Mouse (Mus musculus) heart, postnatal 4 days (tissue): ENCODE measurements at regions not wholly inside any gene's neighbourhood (a gene's known extent, or its start where the extent isn't known, plus 50 kb on each side); places are given as distances from the start of the nearest gene placed in this dataset.
A peak's percentile ranks its signal among the peaks of the same experiment; 100 is the strongest.
"Not testable (repeated sequence)": the region's sequence is repeated elsewhere in the genome, so short reads cannot be mapped to it uniquely, and the experiment has no call there.

Source experiments
- DNase-seq: peaks from one replicate; pipeline ENCODE4 v3.0.0; 2021

DNA sequence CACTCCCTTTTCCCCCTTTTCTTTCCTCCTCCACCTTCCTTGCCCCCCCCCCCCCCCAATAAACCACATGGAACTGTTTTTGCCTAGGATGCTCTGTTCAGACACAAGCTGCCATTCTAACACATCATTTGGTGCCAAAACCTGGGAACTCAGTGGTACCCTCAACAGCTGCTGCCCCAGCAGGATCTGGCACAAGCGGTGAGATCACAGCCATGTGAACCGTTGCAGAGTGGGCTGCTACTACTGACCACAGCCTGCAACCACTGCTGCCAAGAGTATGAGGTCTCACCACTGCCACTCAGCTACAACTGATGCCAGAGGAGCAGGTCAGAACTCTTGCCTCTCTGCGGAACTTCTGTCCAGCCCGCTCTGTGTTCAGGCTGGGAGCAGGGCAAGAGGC lies 206.2 kb downstream of the Pcsk1 start:
- DNase-seq, result no peak

DNA sequence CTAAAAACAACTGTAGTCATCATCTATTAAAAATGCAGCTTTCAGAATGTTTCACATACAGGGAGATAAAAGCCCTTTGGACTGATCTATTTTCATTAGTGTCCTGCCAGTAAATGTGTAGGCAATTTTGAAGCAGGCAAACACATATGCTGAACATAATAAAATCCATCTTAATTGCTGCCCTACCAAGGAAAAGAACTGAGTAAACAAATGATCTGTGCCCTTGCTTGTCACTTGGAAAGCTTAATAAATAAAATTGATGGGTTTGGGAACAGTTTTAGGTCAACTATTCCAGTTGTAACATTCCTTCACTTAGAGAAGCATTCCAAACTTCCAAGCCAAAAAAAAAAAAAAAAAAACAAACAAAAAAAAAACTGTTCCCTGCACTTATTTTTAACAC lies 230.2 kb downstream of the Pcsk1 start:
- DNase-seq, result no peak

DNA sequence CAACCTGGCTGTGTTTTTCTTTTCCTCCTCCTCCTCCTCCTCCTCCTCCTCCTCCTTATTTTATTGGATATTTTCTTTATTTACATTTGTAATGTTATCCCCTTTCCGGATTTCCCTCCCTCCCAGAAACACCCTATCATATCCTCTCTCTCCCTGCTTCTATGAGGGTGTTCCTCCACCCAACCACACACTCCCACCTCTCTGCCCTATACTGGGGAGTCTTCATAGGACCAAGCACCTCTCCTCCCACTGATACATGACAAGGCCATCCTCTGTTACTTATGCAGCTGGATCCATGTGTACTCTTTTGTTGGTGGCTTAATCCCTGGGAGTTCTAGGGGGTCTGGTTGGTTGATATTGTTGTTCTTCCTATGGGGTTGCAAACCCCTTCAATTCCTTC lies 230.6 kb downstream of the Pcsk1 start:
- no peak for DNase-seq

DNA sequence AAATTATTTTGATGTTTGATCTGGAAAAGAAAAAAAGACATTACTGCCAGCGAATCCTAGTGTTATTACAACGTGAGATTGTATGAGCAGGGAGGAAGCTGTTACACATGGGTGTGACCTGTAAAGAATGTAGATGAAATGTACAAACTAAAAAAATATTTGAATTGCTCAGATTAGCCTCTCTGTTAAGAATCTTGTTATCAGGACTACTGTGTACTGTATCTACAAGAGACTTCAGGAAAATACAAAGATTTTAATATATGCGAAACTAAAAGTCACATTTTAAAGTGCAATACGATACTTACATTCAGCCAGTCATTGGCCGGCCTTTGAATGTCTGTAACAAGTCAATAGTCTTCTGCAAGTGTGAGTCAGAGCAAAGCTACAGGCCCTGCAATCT lies 247.4 kb downstream of the Pcsk1 start:
- no peak for DNase-seq

DNA sequence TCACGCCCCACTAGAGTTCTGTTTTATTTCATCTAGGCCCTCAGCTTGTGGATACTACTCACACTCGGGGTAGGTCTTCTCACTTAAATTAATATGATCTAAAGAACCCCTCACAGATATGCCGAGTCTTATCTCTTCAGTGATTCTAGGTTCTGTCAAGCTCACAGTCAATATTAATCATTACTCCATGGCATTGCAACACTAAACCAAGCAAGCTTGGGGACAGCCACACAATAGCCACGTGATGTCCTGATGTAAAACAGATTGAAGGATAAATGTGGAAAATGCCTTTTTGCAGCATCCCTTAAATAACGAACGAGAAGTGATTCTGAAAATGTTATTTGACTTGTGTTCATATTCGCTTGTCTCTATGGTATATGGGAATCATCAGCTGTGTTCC lies 253.8 kb downstream of the Pcsk1 start:
- no peak for DNase-seq

DNA sequence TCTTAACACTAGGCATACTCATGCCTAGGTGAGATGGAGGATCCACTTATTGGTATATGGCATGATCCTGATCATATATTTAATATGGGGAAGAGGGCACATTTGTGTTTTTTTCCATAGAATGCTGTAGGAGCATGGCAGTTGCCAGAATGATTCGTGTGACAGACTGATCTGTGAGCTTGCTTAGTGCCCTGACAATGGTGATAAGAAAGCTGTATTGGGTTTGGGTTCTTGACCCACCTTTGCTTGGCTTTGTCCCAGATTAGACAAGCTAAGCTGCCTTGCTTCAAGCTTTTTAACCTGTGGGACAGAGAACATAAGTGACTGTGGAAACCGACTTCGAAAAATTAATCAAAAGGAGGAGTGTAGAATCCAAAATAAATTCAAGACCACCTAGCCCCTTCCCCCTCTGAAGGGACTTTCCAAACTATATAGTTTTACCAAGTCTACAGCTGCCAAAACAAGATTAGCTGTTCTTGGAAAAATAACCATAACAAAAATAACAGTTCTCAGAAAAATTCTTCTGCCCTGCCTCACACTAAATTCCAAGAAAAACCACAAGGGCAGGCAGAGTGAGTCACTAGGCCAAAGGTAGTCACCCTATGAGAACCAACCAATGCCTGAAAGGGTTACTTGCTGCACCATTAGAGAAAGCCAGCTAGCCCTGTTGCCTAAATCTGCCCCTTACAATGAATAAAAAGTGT lies 277.2 kb downstream of the Pcsk1 start:
- DNase-seq, result no peak

DNA sequence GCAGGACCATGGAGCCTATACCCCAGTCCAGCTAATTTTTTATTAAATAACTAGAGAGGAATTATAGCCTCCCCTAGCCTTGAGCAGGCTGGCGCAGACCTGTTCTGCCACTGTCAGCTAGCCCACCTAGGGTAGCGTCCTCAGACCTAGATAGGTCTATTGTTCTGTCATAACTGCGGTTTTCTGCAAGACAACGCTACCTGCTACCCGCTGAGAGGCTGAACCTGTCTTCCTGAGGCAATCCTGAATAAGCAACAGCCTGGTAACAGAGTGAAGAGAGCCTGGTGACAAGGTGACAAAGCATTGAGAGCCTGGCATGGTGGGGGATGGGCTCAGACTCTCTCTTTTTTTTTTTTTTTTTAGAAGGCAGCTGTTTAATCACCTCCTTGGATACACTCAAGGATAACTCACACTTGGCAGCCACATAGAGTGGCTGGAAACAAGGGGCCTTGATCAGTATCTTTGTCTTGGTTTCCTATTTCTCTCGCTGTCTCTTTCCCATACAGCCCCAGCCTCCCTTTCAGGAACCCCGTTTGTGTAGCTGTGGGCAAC lies 278.7 kb downstream of the Pcsk1 start:
- no peak for DNase-seq

DNA sequence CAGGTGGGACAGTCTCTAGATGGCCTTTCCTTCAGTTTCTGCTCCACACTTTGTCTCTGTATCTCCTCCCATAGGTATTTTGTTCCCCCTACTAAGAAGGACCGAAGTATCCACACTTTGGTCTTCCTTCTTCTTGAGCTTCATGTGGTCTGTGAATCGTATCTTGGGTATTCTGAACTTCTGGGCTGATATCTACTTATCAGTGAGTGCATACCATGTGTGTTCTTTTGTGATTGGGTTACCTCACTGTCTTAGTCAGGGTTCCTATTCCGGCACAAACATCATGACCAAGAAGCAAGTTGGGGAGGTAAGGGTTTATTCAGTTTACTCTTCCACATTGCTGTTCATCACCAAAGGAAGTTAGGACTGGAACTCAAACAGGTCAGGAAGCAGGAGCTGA lies 287.5 kb downstream of the Pcsk1 start:
- DNase-seq, result not testable (repeated sequence)

DNA sequence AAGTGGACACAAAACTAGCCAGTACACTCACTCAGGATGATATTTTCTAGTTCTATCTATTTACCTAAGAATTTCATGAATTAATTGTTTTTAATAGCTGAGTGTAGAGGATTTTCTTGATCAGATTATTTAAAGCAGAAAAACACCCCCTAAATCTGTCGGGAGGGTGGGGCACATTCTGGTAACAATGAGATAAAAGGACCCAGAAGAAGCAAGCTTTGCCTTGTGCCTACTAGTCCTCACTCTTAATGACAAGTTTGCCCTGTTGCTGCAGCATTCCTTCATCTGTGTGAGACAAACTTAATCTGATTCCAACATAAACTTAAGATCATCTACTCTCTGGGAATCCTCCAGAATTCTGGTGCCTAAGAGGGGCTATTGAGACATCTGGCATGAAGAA lies 288.1 kb downstream of the Pcsk1 start:
- DNase-seq, result no peak

DNA sequence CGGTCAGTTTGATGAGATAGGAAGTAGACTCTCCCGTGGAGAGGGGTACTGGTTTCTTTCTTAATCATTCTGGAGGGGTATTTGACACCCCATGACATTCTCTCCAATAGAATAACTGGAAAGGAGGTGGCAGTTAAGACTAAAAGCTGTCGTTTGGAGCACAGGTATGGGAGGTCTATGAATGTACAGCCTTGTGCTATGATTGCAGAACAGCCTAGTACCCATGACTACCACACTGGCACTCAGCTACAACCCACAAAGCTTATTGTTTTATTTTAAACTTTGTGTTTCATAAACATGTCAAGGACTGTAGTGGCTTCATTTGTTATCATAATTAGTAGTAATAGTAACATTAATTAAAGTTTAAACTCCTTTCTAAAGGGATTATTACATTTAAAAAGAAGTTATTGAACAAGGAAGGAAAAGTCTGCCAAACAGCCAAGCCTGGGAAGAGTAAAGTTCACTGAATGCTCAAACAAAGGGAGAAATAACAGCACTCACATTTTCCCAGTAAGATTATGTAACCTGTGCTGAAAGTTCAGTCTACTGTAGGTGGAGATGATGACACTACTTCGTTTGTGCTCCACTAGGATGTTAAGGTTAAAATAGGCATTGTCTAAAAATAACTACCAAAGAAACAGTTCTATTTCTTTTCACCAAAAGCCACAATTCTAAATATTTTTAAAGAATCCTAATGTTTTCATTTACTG lies 295.2 kb downstream of the Pcsk1 start:
- DNase-seq, result no peak

DNA sequence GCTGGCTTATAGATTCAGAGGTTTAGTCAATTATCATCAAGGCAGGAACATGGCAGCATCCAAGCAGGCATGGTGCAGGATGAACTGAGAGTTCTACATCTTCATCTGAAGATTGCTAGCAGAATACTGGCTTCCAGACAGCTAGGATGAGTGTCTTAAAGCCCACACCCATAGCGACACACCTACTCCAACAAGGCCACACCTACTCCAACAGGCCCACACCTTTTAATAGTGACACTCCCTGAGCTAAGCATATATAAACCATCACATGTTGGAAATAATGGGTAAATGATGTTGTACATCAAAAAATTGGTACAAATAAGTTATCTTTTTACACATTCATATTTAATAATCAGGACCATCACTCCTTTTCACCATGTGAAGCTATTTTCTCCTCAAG lies 299.6 kb downstream of the Pcsk1 start:
- no peak for DNase-seq

DNA sequence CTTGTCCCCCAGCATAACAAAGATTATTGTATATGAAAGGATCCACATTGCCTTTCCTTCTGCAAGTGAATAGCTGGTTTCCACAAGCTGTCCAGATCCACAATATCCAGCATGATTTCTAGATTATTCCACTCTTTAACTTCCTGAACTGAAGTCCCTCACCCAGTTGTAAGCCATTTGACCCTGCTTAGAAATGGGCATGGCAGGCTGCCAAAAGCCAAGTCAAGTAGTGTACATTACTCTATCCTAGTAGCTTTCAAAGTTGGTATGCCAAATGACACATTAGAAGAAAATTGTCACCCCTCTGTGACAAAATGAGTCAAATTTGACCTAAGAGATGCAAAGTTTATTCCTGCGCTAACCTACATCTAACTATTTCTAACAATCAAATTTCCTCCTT lies 300.6 kb downstream of the Pcsk1 start:
- DNase-seq, result peak; percentile 5

DNA sequence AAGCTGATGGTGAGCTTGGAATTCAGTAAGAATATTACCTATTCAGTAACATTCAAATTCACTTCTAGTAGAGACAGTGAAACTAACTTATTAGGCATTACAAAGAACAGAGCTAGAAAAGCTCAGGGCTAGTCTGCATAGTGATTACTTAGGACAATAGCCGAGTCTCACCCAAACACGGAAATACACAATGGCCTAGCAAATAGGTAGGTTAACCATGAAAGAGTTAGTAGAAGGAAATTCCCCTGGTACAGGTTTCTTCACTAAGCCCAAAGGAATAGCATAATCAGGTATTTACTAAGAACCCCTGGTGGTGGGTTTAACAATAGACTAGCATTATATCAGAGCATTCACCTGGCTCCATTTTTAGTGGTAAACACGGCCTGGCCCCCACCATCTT lies 306.7 kb upstream of the Ell2 start:
- not testable (repeated sequence) for DNase-seq

DNA sequence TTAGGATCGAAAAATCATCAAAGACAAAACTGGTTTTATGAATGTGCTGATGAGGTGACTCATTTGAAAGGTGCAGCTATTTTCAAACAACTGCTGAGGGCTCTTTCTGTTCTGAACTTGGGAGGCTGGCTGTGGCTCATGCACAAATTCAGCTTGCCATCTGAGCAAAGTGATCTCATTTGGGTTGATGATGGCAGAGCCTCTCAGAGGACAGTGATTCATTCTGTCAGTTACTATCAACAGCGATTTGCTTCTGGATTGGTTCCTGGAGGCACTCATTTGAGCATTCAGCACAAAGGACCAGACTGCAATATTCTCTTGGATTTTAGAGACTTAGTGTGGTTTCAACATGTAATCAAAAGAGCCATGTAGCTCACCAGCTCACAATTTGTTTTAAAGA lies 285.8 kb upstream of the Ell2 start:
- no peak for DNase-seq

DNA sequence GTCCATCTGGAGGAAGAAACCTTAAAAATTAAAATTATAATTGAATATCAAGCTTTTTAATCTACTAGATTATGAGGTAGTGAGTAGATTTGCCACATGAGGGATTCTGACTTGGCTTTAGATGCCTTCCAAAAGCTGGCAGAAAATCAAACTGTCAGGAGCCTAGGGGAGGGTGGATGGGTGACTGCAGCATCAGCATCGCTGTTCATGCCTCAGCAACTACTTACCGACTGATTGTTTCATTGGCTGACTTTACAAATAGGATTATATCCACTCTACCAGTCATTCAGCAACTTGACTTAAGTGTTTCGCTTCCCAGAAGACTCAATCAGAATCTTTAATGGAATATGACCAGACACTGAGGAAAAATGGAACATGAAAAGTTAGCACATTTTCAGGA lies 279.6 kb upstream of the Ell2 start:
- DNase-seq, result no peak

DNA sequence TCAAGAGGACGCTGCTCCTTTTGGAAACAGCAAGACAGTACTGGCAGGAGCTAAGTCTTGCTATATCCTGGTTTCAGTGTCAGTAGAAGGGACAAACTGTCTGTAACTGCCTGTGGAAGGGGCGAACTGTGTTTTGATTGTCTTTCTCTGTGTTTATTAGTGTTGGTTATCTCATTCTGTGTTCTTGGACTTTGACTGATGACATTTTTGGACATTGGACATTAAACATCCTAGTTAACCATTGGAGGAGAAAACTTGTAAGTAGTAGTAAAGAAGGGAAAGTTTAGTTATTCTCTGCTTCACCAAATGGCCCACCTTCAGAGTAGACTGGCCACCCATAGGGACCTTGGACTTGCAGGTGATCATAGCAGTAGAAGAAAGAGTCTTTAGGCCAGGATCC lies 267.4 kb upstream of the Ell2 start:
- DNase-seq, result no peak

DNA sequence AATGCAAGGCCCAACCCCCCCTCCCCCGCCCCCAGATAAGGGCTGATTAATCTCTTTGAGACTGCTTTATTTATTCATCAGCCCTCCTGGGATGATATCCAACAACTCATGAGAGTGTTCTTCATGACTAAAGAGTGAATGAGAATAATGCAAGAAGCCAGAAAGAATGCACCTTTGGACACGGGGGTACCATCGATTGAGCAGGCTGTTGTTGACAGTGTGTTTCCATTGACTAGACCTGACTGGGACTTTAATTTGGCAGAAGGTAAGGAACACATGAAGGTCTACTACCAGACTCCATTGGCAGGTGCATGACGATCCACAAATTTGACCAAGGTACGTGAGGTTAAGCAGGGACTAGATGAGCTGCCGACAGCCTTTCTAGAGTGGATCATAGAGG lies 266.5 kb upstream of the Ell2 start:
- DNase-seq, result no peak

DNA sequence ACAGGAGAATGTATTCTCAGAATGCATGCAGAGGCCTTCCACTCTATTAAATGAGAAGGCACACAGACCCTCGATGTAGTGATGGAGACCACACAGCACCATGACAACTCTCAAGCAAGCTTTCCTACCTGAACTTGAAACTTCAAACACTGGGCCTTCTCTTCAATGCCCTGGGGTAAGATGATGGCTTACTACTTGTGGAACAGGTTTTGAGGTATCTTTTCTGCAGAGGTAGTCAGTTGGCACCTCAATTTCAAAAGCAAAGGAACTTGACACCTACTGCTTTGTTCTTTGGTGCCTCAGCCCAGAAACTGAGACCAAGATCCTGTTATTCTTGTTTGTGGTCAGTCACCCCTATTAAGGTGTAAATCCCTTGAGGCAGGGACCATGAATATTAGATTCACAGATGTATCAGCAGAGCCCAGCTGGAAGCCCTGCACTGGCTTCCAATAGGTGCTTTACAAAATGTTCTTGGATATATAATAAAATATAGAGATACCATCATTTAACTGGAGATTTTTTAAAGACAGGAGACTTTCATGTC lies 246.2 kb upstream of the Ell2 start:
- DNase-seq, result no peak

DNA sequence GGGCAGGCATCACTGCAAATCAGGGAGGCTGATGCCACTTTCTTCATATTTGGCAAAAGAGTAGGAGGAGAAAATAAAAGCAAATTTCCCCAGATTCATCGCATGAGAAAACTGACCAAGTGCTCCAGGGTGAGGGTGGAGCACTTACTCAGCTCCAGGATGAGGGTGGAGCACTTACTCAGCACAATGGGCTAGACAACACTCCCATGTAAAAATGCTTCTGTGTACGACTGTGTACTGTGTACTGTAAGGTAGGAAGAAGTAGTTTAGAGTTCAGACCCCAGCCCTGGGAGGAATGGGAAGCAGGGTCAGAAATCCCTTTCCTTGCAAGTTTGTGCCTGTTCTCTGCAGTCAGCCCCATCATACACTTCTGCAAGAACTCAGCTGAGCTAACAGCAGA lies 245.3 kb upstream of the Ell2 start:
- no peak for DNase-seq

DNA sequence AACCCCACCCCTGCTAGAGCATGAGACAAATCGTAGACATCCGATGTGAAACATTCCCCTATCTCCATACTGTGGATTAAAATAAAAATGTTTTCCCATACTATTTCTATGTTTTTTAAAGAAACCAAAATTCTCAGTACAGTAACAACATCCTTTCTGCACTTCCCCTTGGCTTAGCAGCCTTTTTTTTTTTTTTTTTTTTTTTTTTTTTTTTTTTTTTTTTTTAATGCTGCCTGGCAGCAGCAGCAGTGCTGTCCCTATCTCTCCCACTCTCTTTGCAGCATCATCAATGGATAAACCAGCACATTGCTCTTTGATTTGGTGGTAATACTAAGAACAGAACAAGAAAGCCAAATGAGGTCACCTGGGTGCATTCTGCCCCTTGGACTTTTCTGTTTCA lies 239.3 kb upstream of the Ell2 start:
- no peak for DNase-seq

DNA sequence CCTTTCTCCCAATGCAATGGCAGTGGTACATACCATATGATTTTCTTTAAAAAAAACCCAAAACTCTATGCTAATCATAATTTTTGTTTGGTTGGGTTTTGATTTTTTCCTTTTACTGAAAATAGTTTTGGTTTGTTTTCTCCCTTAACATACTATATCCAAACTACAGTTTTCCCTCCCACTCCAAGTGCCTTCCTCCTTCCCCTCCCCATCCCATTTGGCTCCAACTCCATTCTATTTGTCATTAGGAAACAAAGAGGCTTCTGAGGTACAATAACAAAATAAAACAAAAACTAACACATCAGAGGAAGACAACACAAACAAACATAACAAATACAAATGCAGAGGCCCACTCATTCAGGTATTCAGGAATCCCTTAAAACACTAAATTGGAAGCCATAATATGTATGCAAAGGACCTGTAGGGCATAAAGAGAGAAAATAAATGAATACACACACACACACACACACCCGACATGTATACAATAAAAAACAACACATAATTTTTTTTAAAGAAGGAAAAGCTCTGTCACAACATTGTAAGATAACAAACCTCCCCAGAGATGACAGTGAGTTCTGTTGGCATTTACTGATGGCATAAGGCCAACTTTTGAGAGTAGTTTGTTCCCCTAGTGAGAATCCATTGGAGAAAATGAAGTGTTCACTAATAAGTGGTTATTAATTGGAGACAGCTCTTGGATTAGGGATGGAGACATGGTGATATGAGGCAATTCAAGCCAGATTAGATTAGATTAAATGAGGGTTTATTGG lies 230.5 kb upstream of the Ell2 start:
- no peak for DNase-seq

DNA sequence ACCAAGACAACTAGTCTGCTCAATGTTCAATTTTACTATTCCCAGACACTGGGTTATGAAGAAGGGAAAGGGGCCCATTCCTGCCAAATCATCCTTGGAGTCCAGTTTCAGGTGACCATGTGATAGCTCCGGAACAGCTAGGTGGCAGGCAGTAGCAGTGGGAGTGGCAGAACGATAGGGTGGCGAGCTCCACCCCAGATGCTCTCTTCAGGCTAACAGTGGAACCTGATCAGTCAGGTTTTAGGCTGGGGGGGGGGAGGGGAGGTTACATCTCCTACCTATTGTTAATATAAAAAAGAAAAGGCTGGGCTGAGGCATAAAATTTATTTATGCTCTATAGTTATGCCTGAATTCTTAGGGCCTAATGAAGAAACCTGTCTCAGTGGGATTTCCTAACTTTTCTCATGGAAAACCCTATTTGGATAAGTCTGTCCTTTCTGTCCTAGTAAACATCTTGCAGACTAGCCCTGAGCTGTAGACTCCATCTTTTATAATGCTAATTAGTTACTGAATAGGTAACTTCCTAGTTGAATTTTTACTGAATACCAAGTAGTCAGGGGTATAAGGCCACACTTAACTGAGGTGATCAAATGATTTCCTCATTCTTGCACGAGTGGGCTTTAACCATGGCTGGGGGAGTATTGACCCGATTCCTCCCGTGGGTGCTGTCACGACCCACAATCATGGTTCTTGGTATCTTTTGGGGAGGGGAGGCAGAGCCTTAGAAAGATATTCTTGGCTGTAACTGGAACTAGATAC lies 223.2 kb upstream of the Ell2 start:
- DNase-seq, result not testable (repeated sequence)
